Mouse (Mus musculus): Measurements from ENCODE around the gene Spata31. TPM values are rescaled to one million over a fixed set of nuclear protein-coding genes. Genes with fewer than 3 reads are reported as not detected.

Spata31 gene
- not detected for total RNA-seq (2021)

DNA sequence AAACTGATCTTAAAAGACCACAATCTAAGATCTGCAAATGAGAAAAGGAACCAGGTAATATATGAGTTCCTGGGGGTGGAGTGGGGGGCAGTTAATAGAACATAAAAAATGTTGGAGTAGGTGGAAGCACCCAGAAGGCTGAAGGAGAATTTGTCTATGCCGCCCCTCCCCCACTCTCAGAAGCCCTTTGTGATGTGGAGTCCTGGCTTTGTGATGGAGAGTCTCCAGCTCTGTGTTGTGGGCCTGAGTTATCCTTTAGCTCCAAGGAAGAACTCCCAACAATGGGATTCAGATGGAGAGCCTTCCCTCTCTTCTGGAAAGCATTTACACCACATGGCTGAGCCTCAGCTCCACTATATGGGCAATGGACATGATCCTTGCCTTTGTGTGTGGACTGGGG is at the start of gene Spata31:
Gene Spata31 (plus strand): TSS at position 216 of the 400 bp plus-strand sequence.
- intact Hi-C loops (cut with DNase I) = no loop called here
- no peak for DNase-seq (ENCODE audit: low spot score)

- intact Hi-C loops (cut with DNase I) = no loop called here
Observed at GRCm38 (mm10) chr13:64903132-64903531, 14.1 kb upstream of the Spata31 start.

GRCm38 (mm10) chr13:64903585-64904208 is 13.5 kb upstream of the Spata31 start, which contains the start of gene Cntnap3:
Gene Cntnap3, minus strand, starts transcription at chr13:64903955.
- DNase-seq (ENCODE audit: low spot score) = no peak
- intact Hi-C loops (cut with DNase I) = no loop called here

More at GRCm38 (mm10) chr13:64903132-64903531, 14.1 kb upstream of the Spata31 start:
- no peak for DNase-seq (ENCODE audit: low spot score)

Other genes with a start within 250 kb of the Spata31 start
- gene Cntnap3, start 13.5 kb upstream of the Spata31 start, total RNA-seq (2021) = not detected
- gene Spata31d1c, start 115.7 kb downstream of the Spata31 start, total RNA-seq (2021) = not detected
- gene Prss47, start 135.4 kb downstream of the Spata31 start, total RNA-seq (2021) = not detected
- gene Mfsd14b, start 195.6 kb downstream of the Spata31 start, total RNA-seq (2021) = 10 to 100 TPM; 16.6 to 20.6 TPM
- gene Olfr465-ps1, start 220.7 kb downstream of the Spata31 start, total RNA-seq (2021) = not detected
- gene Olfr466, start 232.8 kb downstream of the Spata31 start, total RNA-seq (2021) = not detected

Measured in heart, postnatal 25 days (tissue).